Mouse (Mus musculus) embryo, embryonic 11.5 days (tissue): ENCODE measurements around the gene Dennd1b.
A peak's percentile ranks its signal among the peaks of the same experiment; 100 is the strongest.

Experiments used
- DNase-seq: peaks from one replicate; pipeline ENCODE4 v3.0.0-alpha.2; 2012; ENCODE audit warnings: low read depth, low spot score

Dennd1b gene

GRCm38 (mm10) chr1:138962266-138963101 is 751 bp upstream of the Dennd1b start:
- no peak for DNase-seq

GRCm38 (mm10) chr1:138963868-138964458 is 728 bp downstream of the Dennd1b start:
- peak; percentile 17 for DNase-seq

- no peak for DNase-seq
Observed at GRCm38 (mm10) chr1:138965069-138965468, 1.8 kb downstream of the Dennd1b start.

GRCm38 (mm10) chr1:138965511-138965910 is 2.3 kb downstream of the Dennd1b start:
- DNase-seq, result no peak

- no peak for DNase-seq
Observed at GRCm38 (mm10) chr1:138967450-138967849, 4.2 kb downstream of the Dennd1b start.

GRCm38 (mm10) chr1:138970053-138970452 is 6.8 kb downstream of the Dennd1b start:
- no peak for DNase-seq

GRCm38 (mm10) chr1:138973541-138974224 is 10.4 kb downstream of the Dennd1b start:
- DNase-seq, result no peak

GRCm38 (mm10) chr1:138974836-138975235 is 11.6 kb downstream of the Dennd1b start:
- no peak for DNase-seq

- no peak for DNase-seq
Observed at GRCm38 (mm10) chr1:138975945-138976344, 12.7 kb downstream of the Dennd1b start.

- no peak for DNase-seq
Observed at GRCm38 (mm10) chr1:138982203-138982602, 19.0 kb downstream of the Dennd1b start.

- DNase-seq, result no peak
Observed at GRCm38 (mm10) chr1:138982611-138983010, 19.4 kb downstream of the Dennd1b start.

- DNase-seq, result no peak
Observed at GRCm38 (mm10) chr1:138983064-138983463, 19.8 kb downstream of the Dennd1b start.

- DNase-seq, result no peak
Observed at GRCm38 (mm10) chr1:138983465-138983864, 20.2 kb downstream of the Dennd1b start.

- no peak for DNase-seq
Observed at GRCm38 (mm10) chr1:138984161-138984560, 20.9 kb downstream of the Dennd1b start.

GRCm38 (mm10) chr1:138992384-138993138 is 29.3 kb downstream of the Dennd1b start:
- DNase-seq, result no peak

GRCm38 (mm10) chr1:138995621-138996380 is 32.6 kb downstream of the Dennd1b start:
- no peak for DNase-seq

GRCm38 (mm10) chr1:138996663-138997062 is 33.4 kb downstream of the Dennd1b start:
- DNase-seq, result no peak

- no peak for DNase-seq
Observed at GRCm38 (mm10) chr1:139000675-139001379, 37.6 kb downstream of the Dennd1b start.

GRCm38 (mm10) chr1:139003503-139003902 is 40.3 kb downstream of the Dennd1b start:
- DNase-seq, result no peak

- no peak for DNase-seq
Observed at GRCm38 (mm10) chr1:139006000-139006399, 42.8 kb downstream of the Dennd1b start.
